Mouse (Mus musculus): ENCODE measurements around the gene Gm20696.

Gene Gm20696

DNA sequence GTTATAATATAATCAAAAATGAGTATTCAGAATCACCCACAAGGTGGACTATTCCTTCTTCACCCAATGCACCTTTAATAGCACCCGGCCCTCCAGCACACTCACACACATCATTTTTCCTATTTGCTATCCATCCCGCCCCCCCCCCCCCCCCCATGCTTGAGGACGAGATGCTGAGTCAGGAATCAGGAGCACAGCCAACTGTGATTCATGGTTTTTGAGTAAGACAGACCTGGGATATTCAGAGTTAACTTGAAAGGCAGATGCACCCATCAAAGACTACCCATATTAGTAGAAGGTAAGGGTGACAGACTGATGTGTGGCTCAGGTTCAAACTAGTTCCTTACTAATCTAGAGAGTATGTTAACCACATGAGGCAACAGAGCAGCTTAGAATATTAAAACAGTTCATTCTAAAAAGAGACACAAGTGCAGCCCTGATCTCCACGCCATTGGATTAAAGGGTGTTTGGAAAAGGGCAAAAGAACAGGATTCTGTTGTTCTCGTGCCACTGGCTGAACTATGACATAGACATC, 417.0 kb downstream of the Gm20696 start:
- no peak for DNase-seq

GRCm38 (mm10) chr6:99248396-99248795, 418.2 kb downstream of the Gm20696 start:
- no peak for DNase-seq

- DNase-seq = no peak
These were observed 424.8 kb downstream of the Gm20696 start for GRCm38 (mm10) chr6:99241625-99242395.

DNA sequence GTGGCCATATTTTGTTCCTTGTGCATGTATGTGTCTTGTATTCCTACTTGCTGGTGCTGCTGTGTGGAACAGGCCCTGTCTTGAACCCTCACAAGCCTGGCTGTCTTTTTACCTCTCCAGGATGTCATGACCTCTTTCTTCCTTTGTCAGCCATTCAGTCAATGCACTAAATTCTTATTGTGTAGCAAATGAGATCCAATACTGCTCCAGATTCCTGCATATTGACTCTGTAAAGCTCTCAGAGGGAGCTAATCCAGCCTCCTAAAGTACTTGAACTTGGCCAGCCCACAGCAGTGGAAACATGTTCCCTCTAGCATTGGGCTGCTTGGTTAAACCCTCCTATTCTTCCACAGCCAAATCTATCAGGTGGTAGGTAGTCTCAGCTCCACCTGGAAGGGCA, 425.8 kb downstream of the Gm20696 start:
- no peak for DNase-seq

DNA sequence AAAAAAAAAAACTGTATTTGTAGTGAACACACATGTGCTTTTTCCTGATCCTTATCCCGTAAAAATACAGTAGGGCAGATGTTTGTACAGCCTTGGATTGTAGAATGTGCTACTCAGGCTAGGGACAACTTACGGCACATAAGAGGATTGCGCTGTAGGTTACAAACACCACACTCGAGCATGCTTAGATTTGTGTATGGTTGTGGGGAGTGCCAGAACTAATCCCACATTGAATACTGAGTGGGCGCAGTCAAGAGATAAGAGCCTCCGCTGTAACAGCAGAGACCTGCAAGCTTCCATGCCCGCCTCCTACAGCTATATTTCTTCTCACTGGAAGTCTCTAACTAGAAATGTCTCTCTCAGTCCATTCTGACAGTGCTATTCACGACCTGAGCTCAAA, 431.0 kb downstream of the Gm20696 start:
- DNase-seq = no peak

GRCm38 (mm10) chr6:99233411-99233810, 433.2 kb downstream of the Gm20696 start:
- no peak for DNase-seq

- no peak for DNase-seq
These were observed 438.2 kb downstream of the Gm20696 start for GRCm38 (mm10) chr6:99228336-99228870.

GRCm38 (mm10) chr6:99221147-99221546, 445.4 kb downstream of the Gm20696 start:
- no peak for DNase-seq

DNA sequence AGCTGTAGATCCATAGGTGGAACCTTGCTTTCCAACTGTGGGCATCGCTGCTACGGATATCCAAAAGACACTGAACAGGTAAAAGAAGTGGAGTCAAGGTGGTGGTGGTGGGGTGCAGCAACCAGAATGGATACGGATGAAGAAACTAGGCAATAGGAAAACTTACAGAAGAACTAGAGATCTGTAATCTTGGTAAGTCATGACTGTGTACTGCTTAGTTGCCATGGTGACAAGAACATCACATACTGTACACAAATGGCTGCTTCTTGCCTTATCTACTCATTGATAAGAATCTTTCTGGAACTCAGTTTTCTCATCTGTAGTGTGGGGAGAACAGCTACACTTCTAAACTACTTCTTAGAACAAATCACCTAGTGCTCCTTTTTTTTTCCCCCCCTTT, 446.1 kb downstream of the Gm20696 start:
- DNase-seq = no peak

DNA sequence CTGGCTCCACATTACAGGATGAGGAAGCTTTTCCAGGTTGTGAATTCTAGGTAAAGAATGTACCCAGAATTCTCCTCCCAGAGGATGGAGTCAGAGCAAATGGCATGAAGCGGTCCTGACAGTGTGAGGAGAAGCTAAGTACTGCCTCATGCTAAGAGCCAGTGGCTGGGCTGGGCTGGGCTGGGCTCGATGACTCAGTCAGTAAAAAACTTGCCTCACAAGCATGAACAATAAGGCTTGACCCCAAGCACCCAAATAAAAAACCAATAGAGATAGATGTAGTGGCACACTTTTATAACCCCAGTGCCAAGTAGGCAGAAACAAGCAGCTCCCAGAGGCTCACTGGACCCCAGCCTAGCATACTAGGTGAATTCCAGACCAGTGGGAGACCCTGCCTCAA, 448.8 kb downstream of the Gm20696 start:
- DNase-seq = no peak

GRCm38 (mm10) chr6:99217155-99217554, 449.4 kb downstream of the Gm20696 start:
- DNase-seq = no peak

- DNase-seq = no peak
These were observed 454.1 kb downstream of the Gm20696 start for GRCm38 (mm10) chr6:99212461-99212860.

DNA sequence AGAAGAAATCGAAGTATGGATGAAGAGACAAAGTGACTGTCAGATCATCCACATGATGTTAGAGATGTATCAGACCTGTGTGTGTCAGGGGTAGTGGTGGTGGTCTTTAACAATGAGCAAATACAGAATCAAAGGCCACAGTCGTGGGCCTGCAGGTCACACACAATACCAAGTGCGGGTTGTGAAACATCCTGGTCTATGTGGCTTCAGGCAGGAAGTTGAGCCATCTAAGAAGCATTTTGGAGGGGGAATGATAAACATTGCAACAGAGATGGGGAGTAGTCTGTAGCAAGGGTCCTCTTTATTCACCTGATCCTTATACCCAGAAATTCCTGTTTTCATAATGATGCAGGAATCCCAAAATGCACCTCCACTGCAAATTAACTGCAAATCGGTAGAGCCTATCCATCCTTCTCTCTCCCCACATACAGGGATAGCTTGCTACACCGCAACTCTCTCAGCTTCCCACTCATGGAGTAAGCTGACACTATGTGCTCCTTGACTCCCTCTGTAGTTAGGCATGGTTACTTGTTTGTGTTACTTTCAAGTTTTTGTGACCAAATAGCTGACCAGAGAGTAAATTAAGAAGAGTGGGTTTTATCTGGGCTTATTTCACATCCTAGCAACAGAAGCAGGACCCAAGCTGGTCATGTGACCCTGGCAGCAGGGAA, 454.8 kb downstream of the Gm20696 start:
- no peak for DNase-seq

GRCm38 (mm10) chr6:99210161-99210560, 456.4 kb downstream of the Gm20696 start:
- no peak for DNase-seq

Data from kidney, postnatal 10 days (tissue).